Mouse (Mus musculus) heart, embryonic 12.5 days (tissue): ENCODE results near the gene D17H6S53E. TPM values are rescaled to one million over a fixed set of nuclear protein-coding genes. Genes with fewer than 3 reads are reported as not detected.

Experiments used
- ATAC-seq: fragments of 200-750 bp; cut with Nextera tagmentation; 2 replicates; pipeline ENCODE4 v1.8.0; 2017; ENCODE audit warnings: moderate TSS enrichment, moderate library complexity; ENCODE audit not compliant: insufficient number of reproducible peaks, low FRiP score
- H3K27ac ChIP-seq: fragments of 300-500 bp; sonication (generic); 2 replicates; pipeline ENCODE4 v1.5.1; 2016; ENCODE audit warnings: mild to moderate bottlenecking, moderate library complexity; ENCODE audit not compliant: poor library complexity, severe bottlenecking
- H3K27me3 ChIP-seq: fragments of 300-500 bp; sonication (generic); replicated peaks from 2 replicates; pipeline ENCODE4 v1.6.1; 2016; ENCODE audit warnings: mild to moderate bottlenecking, moderate library complexity
- H3K36me3 ChIP-seq: fragments of 300-500 bp; sonication (generic); 2 replicates; pipeline ENCODE4 v1.6.1; 2016; ENCODE audit warnings: mild to moderate bottlenecking, moderate library complexity
- H3K4me1 ChIP-seq: fragments of 300-500 bp; sonication (generic); replicated peaks from 2 replicates; pipeline ENCODE4 v1.6.1; 2016; ENCODE audit warnings: mild to moderate bottlenecking
- H3K4me2 ChIP-seq: fragments of 300-500 bp; sonication (generic); 2 replicates; pipeline ENCODE4 v1.6.1; 2016; ENCODE audit warnings: mild to moderate bottlenecking, moderate library complexity
- H3K4me3 ChIP-seq: fragments of 300-500 bp; sonication (generic); 2 replicates; pipeline ENCODE4 v1.5.1; 2016; ENCODE audit warnings: mild to moderate bottlenecking
- H3K9ac ChIP-seq: fragments of 300-500 bp; sonication (generic); 2 replicates; pipeline ENCODE4 v1.6.1; 2016; ENCODE audit warnings: mild to moderate bottlenecking, moderate library complexity
- H3K9me3 ChIP-seq: fragments of 300-500 bp; sonication (generic); replicated peaks from 2 replicates; pipeline ENCODE4 v1.6.1; 2016; ENCODE audit warnings: mild to moderate bottlenecking, moderate library complexity
- WGBS: fragments of 180-500 bp; shearing (Covaris S2); methylation state at CpG from one replicate; pipeline ENCODE4 v1.1.7; 2016; 5-methylcytosine and 5-hydroxymethylcytosine counted together
- polyA plus RNA-seq: library from polyadenylated mRNA; unstranded; fragments of >200 nt; fragmentation: Nextera tagmentation; extraction: Ambion mirVana; gene quantifications from 2 replicates; pipeline ENCODE4 v1.2.1, GENCODE M21; 2016

Gene D17H6S53E
- polyA plus RNA-seq, 1 experiment from 2014 or later: 8.6 TPM

DNA sequence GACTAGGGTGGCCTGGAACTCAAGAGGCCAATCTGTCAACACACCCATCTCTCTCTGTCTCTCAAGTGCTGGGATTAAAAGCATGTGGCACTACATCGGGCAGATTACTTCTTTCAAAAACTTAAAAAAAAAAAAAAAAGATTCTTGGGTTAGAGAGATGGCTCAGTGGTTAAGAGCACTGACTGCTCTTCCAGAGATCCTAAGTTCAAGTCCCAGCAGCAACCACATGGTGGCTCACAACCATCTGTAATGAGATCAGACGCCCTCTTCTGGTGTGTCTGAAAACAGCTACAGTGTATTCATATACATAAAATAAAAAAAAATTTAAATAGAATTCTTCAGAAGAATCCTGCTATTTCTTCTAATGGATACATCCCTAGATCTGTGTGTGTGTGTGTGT, 38.0 kb upstream of the D17H6S53E start:
- Histone ChIP-seq H3K9me3 (no peaks in the 10 kb centered on the region), H3K27ac (no peak overlapping the region), H3K9ac (no peak overlapping the region), H3K4me1 (peaks cover 19% of the 10 kb centered on the region), H3K4me3 (no peak overlapping the region), H3K27me3 (no peaks in the 10 kb centered on the region), H3K36me3 (peaks cover 28% of the 10 kb centered on the region), H3K4me2 (no peak overlapping the region)
- ATAC-seq: no peak
- 31% methylated on average over 2 of the region's 2 CpGs for WGBS

DNA sequence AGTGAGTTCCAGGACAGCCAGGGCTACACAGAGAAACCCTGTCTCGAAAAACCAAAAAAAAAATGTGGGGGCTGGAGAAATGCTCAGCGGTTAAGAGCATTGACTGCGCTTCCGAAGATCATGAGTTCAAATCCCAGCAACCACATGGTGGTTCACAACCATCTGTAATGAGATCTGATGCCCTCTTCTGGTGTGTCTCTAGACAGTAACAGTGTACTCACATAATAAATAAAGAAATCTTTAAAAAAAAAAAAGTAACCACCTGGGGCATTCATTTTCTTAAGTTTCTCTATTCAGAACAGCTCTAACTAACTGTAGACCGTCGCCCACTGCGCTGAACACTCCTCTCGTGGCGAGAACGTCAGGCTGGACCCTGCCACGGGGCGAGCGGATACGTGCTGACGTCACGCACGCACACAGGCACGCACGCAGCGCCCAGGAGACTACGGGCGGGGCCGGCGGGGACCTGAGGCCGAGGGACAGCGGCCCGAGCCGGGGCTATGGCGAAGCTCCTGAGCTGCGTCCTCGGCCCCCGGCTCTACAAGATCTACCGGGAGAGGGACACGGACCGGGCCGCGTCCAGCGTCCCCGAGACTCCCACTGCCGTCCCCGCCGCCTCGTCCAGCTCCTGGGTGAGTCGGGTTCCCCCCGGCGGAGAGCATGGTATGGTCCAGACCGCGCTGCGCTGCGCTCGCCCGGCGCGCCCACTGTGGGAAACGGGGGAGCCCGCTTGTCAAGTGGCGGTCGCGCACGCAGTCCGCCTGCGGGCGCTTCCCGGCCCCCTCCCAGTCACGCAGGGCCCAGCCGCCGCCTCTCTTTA, 37.1 kb upstream of the D17H6S53E start, which contains the start of gene Abhd16a:
Gene Abhd16a, plus strand, starts transcription at position 439 of the 820 bp plus-strand sequence.
- Histone ChIP-seq H3K36me3 (peaks cover 35% of the 10 kb centered on the region), H3K4me3 (peak within 1 kb of the TSS; percentile 71)
- peak; percentile 97 for ATAC-seq

GRCm38 (mm10) chr17:35090166-35090932, 35.8 kb upstream of the D17H6S53E start:
- peak overlapping the region; percentile 72 for H3K4me2 ChIP-seq
- no peaks in the 10 kb centered on the region for H3K27me3 ChIP-seq
- 63% methylated on average over 8 of the region's 8 CpGs for WGBS
- no peak overlapping the region; the same call in 1 of the 2 replicates for H3K27ac ChIP-seq
- peaks cover 47% of the 10 kb centered on the region for H3K36me3 ChIP-seq
- ATAC-seq: no peak
- H3K9me3 ChIP-seq: no peaks in the 10 kb centered on the region
- peak overlapping the region; percentile 71 for H3K4me3 ChIP-seq
- peaks cover 22% of the 10 kb centered on the region for H3K4me1 ChIP-seq
- peak overlapping the region; percentile 89 for H3K9ac ChIP-seq

More for the DNA sequence above, 37.1 kb upstream of the D17H6S53E start, which contains the start of gene Abhd16a:
- peak within 1 kb of the TSS; percentile 89 for H3K9ac ChIP-seq
- no peaks in the 10 kb centered on the region for H3K9me3 ChIP-seq
- H3K4me2 ChIP-seq: peak within 1 kb of the TSS; percentile 72
- H3K27me3 ChIP-seq: no peaks in the 10 kb centered on the region
- WGBS: 3% methylated on average over 65 of the region's 67 CpGs
- peaks cover 19% of the 10 kb centered on the region for H3K4me1 ChIP-seq
- peak within 1 kb of the TSS; percentile 94 for H3K27ac ChIP-seq

- Histone ChIP-seq H3K27ac (no peak overlapping the region), H3K4me1 (peaks cover 18% of the 10 kb centered on the region), H3K4me3 (no peak overlapping the region), H3K9me3 (no peaks in the 10 kb centered on the region), H3K27me3 (no peaks in the 10 kb centered on the region), H3K36me3 (peaks cover 70% of the 10 kb centered on the region), H3K9ac (no peak overlapping the region), H3K4me2 (no peak overlapping the region)
- ATAC-seq: no peak
- WGBS: 89% methylated on average over 14 of the region's 14 CpGs
Observed at GRCm38 (mm10) chr17:35092403-35093198, 33.6 kb upstream of the D17H6S53E start.

- no peak for ATAC-seq
- Histone ChIP-seq H3K4me2 (no peak overlapping the region), H3K4me3 (no peak overlapping the region), H3K4me1 (peaks cover 18% of the 10 kb centered on the region), H3K27ac (no peak overlapping the region), H3K36me3 (peaks cover 90% of the 10 kb centered on the region), H3K27me3 (no peaks in the 10 kb centered on the region), H3K9ac (0 out of 2 replicates have a peak overlapping the region, but pooled peaks have one; percentile 11), H3K9me3 (no peaks in the 10 kb centered on the region)
- WGBS: 72% methylated on average over 15 of the region's 15 CpGs
Observed at GRCm38 (mm10) chr17:35094475-35095365, 31.5 kb upstream of the D17H6S53E start.

- H3K27me3 ChIP-seq: no peaks in the 10 kb centered on the region
- H3K27ac ChIP-seq: no peak overlapping the region
- H3K9ac ChIP-seq: peak overlapping the region; percentile 38; the same call in 1 of the 2 replicates
- ATAC-seq: no peak
- H3K4me3 ChIP-seq: no peak overlapping the region
- H3K4me2 ChIP-seq: no peak overlapping the region
- H3K36me3 ChIP-seq: peaks cover 96% of the 10 kb centered on the region
- WGBS: 81% methylated on average over 12 of the region's 12 CpGs
- H3K4me1 ChIP-seq: peaks cover 16% of the 10 kb centered on the region
- H3K9me3 ChIP-seq: no peaks in the 10 kb centered on the region
Observed at GRCm38 (mm10) chr17:35096597-35096996, 29.6 kb upstream of the D17H6S53E start.

DNA sequence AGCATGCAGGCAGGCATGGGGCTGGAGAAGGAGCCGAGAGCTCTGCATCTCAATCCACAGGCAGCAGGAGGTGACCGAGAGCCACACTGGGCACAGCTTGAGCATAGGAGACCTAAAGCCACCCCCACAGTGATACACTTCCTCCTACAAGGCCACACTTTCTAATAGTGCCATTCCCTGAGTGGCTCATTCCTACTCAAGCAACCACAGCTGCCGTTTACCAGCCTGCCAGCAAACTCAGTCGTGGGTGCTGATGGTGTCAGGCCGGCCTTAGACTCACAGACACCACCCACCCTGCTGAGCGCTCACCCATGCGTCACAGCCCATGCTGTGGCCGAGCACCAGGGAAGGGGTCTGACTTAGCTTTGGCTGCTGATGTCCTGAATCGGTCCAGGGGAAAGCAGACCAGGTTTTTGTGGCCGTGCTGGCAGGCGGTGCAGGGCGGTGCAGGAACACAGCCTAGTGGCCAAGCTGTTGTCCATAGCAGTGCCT, 29.0 kb upstream of the D17H6S53E start:
- peaks cover 96% of the 10 kb centered on the region for H3K36me3 ChIP-seq
- H3K27ac ChIP-seq: no peak overlapping the region
- no peaks in the 10 kb centered on the region for H3K27me3 ChIP-seq
- no peak overlapping the region for H3K4me2 ChIP-seq
- peaks cover 21% of the 10 kb centered on the region for H3K4me1 ChIP-seq
- no peak overlapping the region for H3K9ac ChIP-seq
- H3K9me3 ChIP-seq: no peaks in the 10 kb centered on the region
- ATAC-seq: no peak
- no peak overlapping the region for H3K4me3 ChIP-seq
- WGBS: 88% methylated on average over 12 of the region's 12 CpGs

DNA sequence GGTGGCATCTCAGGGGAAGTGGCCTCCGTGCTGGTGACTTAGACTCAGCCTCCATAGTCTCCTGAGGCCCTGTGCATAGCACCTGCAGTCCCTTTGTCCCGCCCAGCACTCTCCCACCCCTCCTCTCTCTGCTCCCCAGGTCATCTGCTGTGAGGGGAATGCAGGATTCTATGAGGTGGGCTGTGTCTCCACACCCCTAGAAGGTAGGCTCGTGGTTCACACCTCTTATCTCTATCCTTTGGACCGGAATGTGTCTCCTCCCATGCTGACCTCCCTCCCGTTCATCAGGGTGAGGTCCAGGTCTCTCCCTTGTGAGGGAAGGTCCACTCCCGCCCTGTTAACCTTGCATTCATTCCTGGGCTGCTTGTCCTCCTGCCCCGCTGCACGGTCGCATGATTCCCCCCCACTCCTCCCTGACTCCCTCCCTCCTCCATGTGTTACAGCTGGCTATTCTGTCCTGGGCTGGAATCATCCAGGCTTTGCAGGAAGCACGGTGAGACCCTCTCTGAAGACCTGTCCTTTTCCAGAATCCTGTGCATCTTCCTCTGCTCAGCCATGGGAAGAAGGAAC, 25.9 kb upstream of the D17H6S53E start:
- ATAC-seq: no peak

GRCm38 (mm10) chr17:35101161-35101560, 25.0 kb upstream of the D17H6S53E start:
- WGBS: 87% methylated on average over 11 of the region's 11 CpGs

More for the DNA sequence above, 25.9 kb upstream of the D17H6S53E start:
- peaks cover 86% of the 10 kb centered on the region for H3K36me3 ChIP-seq
- H3K4me3 ChIP-seq: no peak overlapping the region
- H3K4me2 ChIP-seq: no peak overlapping the region
- H3K4me1 ChIP-seq: peaks cover 29% of the 10 kb centered on the region
- WGBS: 52% methylated on average over 10 of the region's 10 CpGs
- H3K9me3 ChIP-seq: no peaks in the 10 kb centered on the region
- 0 out of 2 replicates have a peak overlapping the region, but pooled peaks have one; percentile 17 for H3K9ac ChIP-seq
- no peaks in the 10 kb centered on the region for H3K27me3 ChIP-seq
- no peak overlapping the region for H3K27ac ChIP-seq

More at GRCm38 (mm10) chr17:35101161-35101560, 25.0 kb upstream of the D17H6S53E start:
- Histone ChIP-seq H3K4me2 (no peak overlapping the region), H3K27me3 (no peaks in the 10 kb centered on the region), H3K9me3 (no peaks in the 10 kb centered on the region), H3K4me1 (peaks cover 29% of the 10 kb centered on the region), H3K4me3 (no peak overlapping the region), H3K9ac (no peak overlapping the region), H3K27ac (no peak overlapping the region), H3K36me3 (peaks cover 77% of the 10 kb centered on the region)
- ATAC-seq: no peak
